Mouse (Mus musculus) testis, adult 2 months (tissue): ENCODE results near the gene Galnt9. TPM values are rescaled to one million over a fixed set of nuclear protein-coding genes. Genes with fewer than 3 reads are reported as not detected.

ENCODE experiments used
- H3K27ac ChIP-seq: fragments of 200-500 bp; 2 replicates; pipeline ENCODE4 v1.5.1; 2012; ENCODE audit warnings: low read depth, low read length; ENCODE audit not compliant: control insufficient read depth, insufficient read depth
- H3K27me3 ChIP-seq: fragments of 200-500 bp; 2 replicates; pipeline ENCODE4 v1.6.1; 2012; ENCODE audit warnings: mild to moderate bottlenecking, low read length, moderate library complexity; ENCODE audit not compliant: control insufficient read depth, insufficient read depth
- H3K36me3 ChIP-seq: fragments of 200-500 bp; 2 replicates; pipeline ENCODE4 v1.6.1; 2012; ENCODE audit warnings: mild to moderate bottlenecking, low read length; ENCODE audit not compliant: control insufficient read depth, insufficient read depth
- H3K4me1 ChIP-seq: fragments of 200-500 bp; 2 replicates; pipeline ENCODE4 v1.6.1; 2012; ENCODE audit warnings: low read length; ENCODE audit not compliant: control insufficient read depth, insufficient read depth
- H3K4me3 ChIP-seq: fragments of 200-500 bp; 2 replicates; pipeline ENCODE4 v1.5.1; 2012; ENCODE audit warnings: low read depth, mild to moderate bottlenecking, low read length, moderate library complexity, mixed read lengths; ENCODE audit not compliant: control insufficient read depth
- CTCF ChIP-seq: fragments of 200-500 bp; IDR thresholded peaks from 2 replicates; pipeline ENCODE4 v1.5.1; 2012; ENCODE audit warnings: low read depth, mild to moderate bottlenecking, inconsistent platforms, low read length, moderate library complexity; ENCODE audit not compliant: control insufficient read depth, insufficient read depth, insufficient replicate concordance
- POLR2A ChIP-seq: fragments of 200-500 bp; IDR thresholded peaks from 2 replicates; pipeline ENCODE4 v1.6.1; 2012; ENCODE audit warnings: low read depth, mild to moderate bottlenecking, inconsistent platforms, low read length, moderate library complexity; ENCODE audit not compliant: control insufficient read depth
- polyA plus RNA-seq: library from polyadenylated mRNA; depleted of rRNA; stranded (reverse); fragments of >200 nt; gene quantifications from 2 replicates; pipeline ENCODE4 v1.2.3, GENCODE M21; 2012

The Galnt9 gene
- polyA plus RNA-seq, 1 experiment, result 0.69 TPM

GRCm38 (mm10) chr5:110609425-110609824 lies 65.3 kb downstream of the Galnt9 start:
- Histone ChIP-seq H3K27me3 (no peaks in the 10 kb centered on the region), H3K27ac (no peak overlapping the region), H3K4me1 (no peaks in the 10 kb centered on the region), H3K4me3 (no peak overlapping the region), H3K36me3 (no peaks in the 10 kb centered on the region)
- TF ChIP-seq POLR2A, result no peak
- TF ChIP-seq CTCF, result no peak

GRCm38 (mm10) chr5:110609868-110610267 lies 65.7 kb downstream of the Galnt9 start:
- Histone ChIP-seq H3K36me3 (no peaks in the 10 kb centered on the region), H3K4me1 (no peaks in the 10 kb centered on the region), H3K27ac (no peak overlapping the region), H3K4me3 (no peak overlapping the region), H3K27me3 (no peaks in the 10 kb centered on the region)
- TF ChIP-seq CTCF (no peak), POLR2A (no peak)

GRCm38 (mm10) chr5:110610484-110610883 lies 66.3 kb downstream of the Galnt9 start:
- H3K27ac ChIP-seq, result no peak overlapping the region
- TF ChIP-seq CTCF (no peak), POLR2A (no peak)
- no peak overlapping the region for H3K4me3 ChIP-seq
- no peaks in the 10 kb centered on the region for H3K36me3 ChIP-seq
- no peaks in the 10 kb centered on the region for H3K27me3 ChIP-seq
- H3K4me1 ChIP-seq, result no peaks in the 10 kb centered on the region

- Histone ChIP-seq H3K27me3 (no peaks in the 10 kb centered on the region), H3K4me1 (no peaks in the 10 kb centered on the region), H3K27ac (no peak overlapping the region), H3K4me3 (no peak overlapping the region), H3K36me3 (no peaks in the 10 kb centered on the region)
- TF ChIP-seq POLR2A (no peak), CTCF (no peak)
Observed at GRCm38 (mm10) chr5:110611435-110612158, 67.4 kb downstream of the Galnt9 start.

GRCm38 (mm10) chr5:110619226-110619625 lies 75.1 kb downstream of the Galnt9 start:
- Histone ChIP-seq H3K27me3 (no peaks in the 10 kb centered on the region), H3K27ac (no peak overlapping the region), H3K4me1 (no peaks in the 10 kb centered on the region), H3K4me3 (no peak overlapping the region), H3K36me3 (no peaks in the 10 kb centered on the region)
- TF ChIP-seq POLR2A (no peak), CTCF (no peak)

- Histone ChIP-seq H3K27ac (no peak overlapping the region), H3K4me3 (no peak overlapping the region), H3K4me1 (no peaks in the 10 kb centered on the region; the same call in 1 of the 2 replicates), H3K36me3 (no peaks in the 10 kb centered on the region), H3K27me3 (no peaks in the 10 kb centered on the region)
- TF ChIP-seq POLR2A, result no peak
- TF ChIP-seq CTCF, result no peak
Observed at GRCm38 (mm10) chr5:110624319-110624718, 80.2 kb downstream of the Galnt9 start.

- Histone ChIP-seq H3K4me3 (no peak overlapping the region), H3K4me1 (no peaks in the 10 kb centered on the region; the same call in 1 of the 2 replicates), H3K36me3 (no peaks in the 10 kb centered on the region), H3K27me3 (no peaks in the 10 kb centered on the region), H3K27ac (no peak overlapping the region)
- no peak for TF ChIP-seq POLR2A
Observed at GRCm38 (mm10) chr5:110627351-110627750, 83.2 kb downstream of the Galnt9 start.
